Comparison of ENCODE assay signal across 20 mouse cellular contexts in genomic region chr16:87969936-87970335, GRCm38 (mm10).
DNase-seq lines count a peak whose midpoint lies in the region; ATAC-seq and TF ChIP-seq lines count a peak whose summit lies in the region.
"Had no signal": no experiment of that assay in that cellular context is flagged by ENCODE, and none has a peak within 500 bp of the region (broad histone marks: within the 10 kb centered on the region; RNA-seq: fewer than 3 reads in every experiment).

No protein-coding gene starts in this region.

- H3K4me2 ChIP-seq in midbrain, postnatal 0 days (ENCODE audit: low read depth, low read length, poor library complexity, severe bottlenecking), result no peak overlapping the region
- H3K4me2 ChIP-seq: embryonic facial prominence, embryonic 13.5 days; limb, embryonic 13.5 days; liver, embryonic 11.5 days; midbrain, embryonic 12.5 days had no signal

- H3K4me3 ChIP-seq in midbrain, postnatal 0 days (ENCODE audit: low read depth, low read length), result no peak overlapping the region
- no peak overlapping the region for H3K4me3 ChIP-seq in midbrain, embryonic 10.5 days
- H3K4me3 ChIP-seq: embryonic facial prominence, embryonic 13.5 days; forebrain, embryonic 10.5 days; hindbrain, embryonic 10.5 days; limb, embryonic 13.5 days; midbrain, embryonic 12.5 days had no signal

- no peak overlapping the region for H3K27ac ChIP-seq in midbrain, postnatal 0 days (ENCODE audit: low read depth, low read length)
- no peak overlapping the region for H3K27ac ChIP-seq in midbrain, embryonic 10.5 days (replicated peaks)
- H3K27ac ChIP-seq: embryonic facial prominence, embryonic 13.5 days; forebrain, embryonic 10.5 days; hindbrain, embryonic 10.5 days; limb, embryonic 13.5 days; midbrain, embryonic 12.5 days had no signal

- no peaks in the 10 kb centered on the region for H3K9me3 ChIP-seq in midbrain, postnatal 0 days (ENCODE audit: low read length)
- no peaks in the 10 kb centered on the region for H3K9me3 ChIP-seq in midbrain, embryonic 10.5 days (replicated peaks)
- H3K9me3 ChIP-seq: embryonic facial prominence, embryonic 13.5 days; forebrain, embryonic 10.5 days; hindbrain, embryonic 10.5 days; limb, embryonic 13.5 days; midbrain, embryonic 12.5 days had no signal

- TF ChIP-seq CTCF in midbrain, postnatal 0 days (IDR thresholded peaks at IDR 0.05), result no peak

- no peak for ATAC-seq in cerebellum, adult (ENCODE audit: insufficient number of reproducible peaks, low FRiP score, low TSS enrichment)
- ATAC-seq in midbrain, postnatal 0 days (ENCODE audit: low FRiP score), result no peak
- ATAC-seq in megakaryocyte-erythroid progenitor cell, adult 5-6 weeks (replicated peaks; ENCODE audit: low FRiP score, low TSS enrichment, poor library complexity, severe bottlenecking), result no peak
- ATAC-seq: intestine, postnatal 0 days had no signal

- DNase-seq in cerebellum, postnatal 14 days, result peak; percentile 4 to 5
- peak; percentile 4 for DNase-seq in kidney, postnatal 10 days
- DNase-seq in kidney, adult 8-10 months, result no peak
- DNase-seq in midbrain, postnatal 0 days (ENCODE audit: low spot score), result peak; percentile 21
- no peak for DNase-seq in midbrain, embryonic 10.5 days (ENCODE audit: low spot score)
- DNase-seq: B cell, adult 2 months; cerebellum, adult 9-10 months; gastrocnemius, postnatal 14 days; heart, postnatal 14 days; kidney, postnatal 25 days; thymus, postnatal 4 days had no signal

- H3K4me1 ChIP-seq in midbrain, postnatal 0 days (ENCODE audit: insufficient read depth, low read length), result no peaks in the 10 kb centered on the region
- no peaks in the 10 kb centered on the region for H3K4me1 ChIP-seq in midbrain, embryonic 10.5 days
- H3K4me1 ChIP-seq: embryonic facial prominence, embryonic 13.5 days; hindbrain, embryonic 10.5 days; limb, embryonic 13.5 days had no signal

- 80% methylated on average over 3 of the region's 3 CpGs for WGBS in midbrain, postnatal 0 days
- 86% methylated on average over 3 of the region's 3 CpGs for WGBS in midbrain, embryonic 10.5 days

- H3K27me3 ChIP-seq in midbrain, postnatal 0 days (ENCODE audit: insufficient read depth, low read length), result no peaks in the 10 kb centered on the region
- no peaks in the 10 kb centered on the region for H3K27me3 ChIP-seq in midbrain, embryonic 10.5 days (ENCODE audit: low read depth, poor library complexity, severe bottlenecking)
- H3K27me3 ChIP-seq: embryonic facial prominence, embryonic 13.5 days; limb, embryonic 13.5 days; midbrain, embryonic 12.5 days had no signal

- no peak overlapping the region for H3K9ac ChIP-seq in midbrain, postnatal 0 days (replicated peaks; ENCODE audit: low read length, poor library complexity, severe bottlenecking)
- H3K9ac ChIP-seq: embryonic facial prominence, embryonic 13.5 days; limb, embryonic 13.5 days; midbrain, embryonic 12.5 days had no signal

- H3K36me3 ChIP-seq in midbrain, postnatal 0 days (ENCODE audit: insufficient read depth, low read length), result no peaks in the 10 kb centered on the region
- H3K36me3 ChIP-seq in midbrain, embryonic 10.5 days, result no peaks in the 10 kb centered on the region
- H3K36me3 ChIP-seq: embryonic facial prominence, embryonic 13.5 days; forebrain, embryonic 10.5 days; hindbrain, embryonic 10.5 days; limb, embryonic 13.5 days; midbrain, embryonic 12.5 days had no signal

Comparison
In these comparisons a context has a peak if more than half of its experiments do, and no peak if none do; other contexts are left out.
1. DNase-seq: peak in cerebellum, postnatal 14 days (2 of 2), kidney, postnatal 10 days (single experiment) and midbrain, postnatal 0 days (single experiment); none in kidney, adult 8-10 months (0 of 2) and midbrain, embryonic 10.5 days (single experiment).